ENCODE assay signal across 8 mouse cellular contexts in the genomic region with DNA sequence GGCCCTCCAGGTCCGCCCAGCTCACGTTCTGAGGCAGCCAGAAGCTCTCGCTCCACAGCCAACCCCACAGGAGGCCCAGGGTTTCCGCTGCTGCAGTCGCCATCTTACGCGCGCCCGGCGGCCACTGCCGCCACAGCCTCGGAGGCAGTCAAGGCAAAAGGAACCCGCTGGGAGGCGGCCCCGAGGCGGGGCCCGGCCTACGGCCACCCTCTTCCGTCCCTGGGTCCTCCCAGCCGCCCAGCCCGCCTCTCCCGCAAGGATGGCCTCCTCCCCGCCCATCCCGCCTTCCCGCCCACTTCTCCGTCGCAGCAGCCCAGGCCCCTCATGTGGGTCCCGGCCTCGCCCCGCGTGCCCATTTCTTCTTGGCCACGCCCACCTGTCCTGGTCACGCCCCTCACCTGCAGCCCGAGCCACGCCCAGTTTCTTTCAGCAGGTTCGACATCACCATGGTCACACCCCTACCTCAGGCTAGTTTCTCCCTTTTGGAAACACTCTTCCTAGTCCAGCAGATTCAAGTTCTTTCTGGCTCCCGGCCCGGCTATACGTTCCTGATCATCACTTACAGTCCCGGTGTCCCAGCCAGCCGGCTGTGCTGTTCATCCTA. TPM values are rescaled to one million over a fixed set of nuclear protein-coding genes. Genes with fewer than 3 reads are reported as not detected.
A peak's percentile ranks its signal among the peaks of the same experiment; 100 is the strongest.
DNase-seq lines count a peak whose midpoint lies in the region; ATAC-seq and TF ChIP-seq lines count a peak whose summit lies in the region.

No protein-coding gene starts in this region.

- H3K27me3 ChIP-seq in CH12.LX (replicated peaks) = no peaks in the 10 kb centered on the region
- no peaks in the 10 kb centered on the region for H3K27me3 ChIP-seq in forebrain, embryonic 10.5 days (ENCODE audit: poor library complexity, severe bottlenecking)
- H3K27me3 ChIP-seq in heart, embryonic 15.5 days = no peaks in the 10 kb centered on the region
- H3K27me3 ChIP-seq in liver, embryonic 13.5 days = peaks cover 4% of the 10 kb centered on the region; the same call in 1 of the 2 replicates
- H3K27me3 ChIP-seq in stomach, embryonic 14.5 days (ENCODE audit: control insufficient read depth, insufficient read depth, low read length) = no peaks in the 10 kb centered on the region

- peak overlapping the region; percentile 85; the same call in 1 of the 2 replicates for H3K4me2 ChIP-seq in CH12.LX (ENCODE audit: insufficient read depth, low read depth, poor library complexity, severe bottlenecking)
- H3K4me2 ChIP-seq in heart, embryonic 15.5 days = peak overlapping the region; percentile 91
- H3K4me2 ChIP-seq in liver, embryonic 13.5 days = peak overlapping the region; percentile 93
- peak overlapping the region; percentile 65 for H3K4me2 ChIP-seq in stomach, embryonic 14.5 days (replicated peaks; ENCODE audit: low read depth, low read length)

- TF ChIP-seq POLR2A in CH12.LX (IDR thresholded peaks at IDR 0.05; ENCODE audit: low read depth, low read length) = peak; percentile 98

- TF ChIP-seq EP300 in CH12.LX (IDR thresholded peaks at IDR 0.05; ENCODE audit: low read length) = no peak

- TF ChIP-seq CTCF in CH12.LX (conservative IDR thresholded peaks at IDR 0.05 in 1 of 2, IDR thresholded peaks at IDR 0.05 in 1 of 2; ENCODE audit: low read depth in 2 of 2, low read length in 2 of 2) = no peak

- dilution Hi-C loops in CH12.LX (cut with MboI; ENCODE audit: extremely low pct_ligation_motif_present, extremely low pct_unique_long_range_greater_than_20kb, low sequenced_read_pairs) = no loop called here

- no peak for TF ChIP-seq RAD21 in CH12.LX (IDR thresholded peaks at IDR 0.05; ENCODE audit: low read depth, low read length)

- peak overlapping the region; percentile 72 for H3K27ac ChIP-seq in CH12.LX (ENCODE audit: insufficient read depth, low read depth)
- H3K27ac ChIP-seq in forebrain, embryonic 10.5 days = peak overlapping the region; percentile 97
- peak overlapping the region; percentile 86 for H3K27ac ChIP-seq in heart, embryonic 15.5 days
- peak overlapping the region; percentile 68 for H3K27ac ChIP-seq in liver, embryonic 13.5 days
- peak overlapping the region; percentile 95 for H3K27ac ChIP-seq in stomach, embryonic 14.5 days (ENCODE audit: low read length)

- WGBS in forebrain, embryonic 10.5 days = under 1% methylated on average over 41 of the region's 41 CpGs
- under 1% methylated on average over 41 of the region's 41 CpGs for WGBS in heart, embryonic 15.5 days
- 1% methylated on average over 41 of the region's 41 CpGs for WGBS in liver, embryonic 13.5 days (ENCODE audit: insufficient replicate concordance)
- under 1% methylated on average over 41 of the region's 41 CpGs for WGBS in stomach, embryonic 14.5 days

- H3K4me1 ChIP-seq in CH12.LX (ENCODE audit: control insufficient read depth in 1 of 2, insufficient read depth in 2 of 2) = peaks cover 3 to 51% of the 10 kb centered on the region in 2 experiments; a peak in 3 of 4 replicates
- peaks cover 29% of the 10 kb centered on the region for H3K4me1 ChIP-seq in forebrain, embryonic 10.5 days
- peaks cover 12% of the 10 kb centered on the region for H3K4me1 ChIP-seq in heart, embryonic 15.5 days (replicated peaks)
- peaks cover 33% of the 10 kb centered on the region for H3K4me1 ChIP-seq in liver, embryonic 13.5 days (replicated peaks)
- H3K4me1 ChIP-seq in stomach, embryonic 14.5 days (ENCODE audit: control insufficient read depth, insufficient read depth, low read length) = peaks cover 16% of the 10 kb centered on the region

- peak overlapping the region; percentile 84 for H3K9ac ChIP-seq in CH12.LX (ENCODE audit: insufficient read depth, low read depth)
- peak overlapping the region; percentile 79 for H3K9ac ChIP-seq in heart, embryonic 15.5 days
- peak overlapping the region; percentile 73 for H3K9ac ChIP-seq in liver, embryonic 13.5 days
- peak overlapping the region; percentile 81 for H3K9ac ChIP-seq in stomach, embryonic 14.5 days (replicated peaks; ENCODE audit: low read depth, low read length)

- H3K9me3 ChIP-seq in CH12.LX (replicated peaks; ENCODE audit: low read length) = no peaks in the 10 kb centered on the region
- H3K9me3 ChIP-seq in forebrain, embryonic 10.5 days = no peaks in the 10 kb centered on the region
- H3K9me3 ChIP-seq in heart, embryonic 15.5 days (replicated peaks) = no peaks in the 10 kb centered on the region
- no peaks in the 10 kb centered on the region for H3K9me3 ChIP-seq in liver, embryonic 13.5 days (replicated peaks)
- H3K9me3 ChIP-seq in stomach, embryonic 14.5 days (ENCODE audit: control insufficient read depth, low read depth, low read length) = no peaks in the 10 kb centered on the region

- peaks cover 0 to 13% of the 10 kb centered on the region in 2 experiments for H3K36me3 ChIP-seq in CH12.LX (replicated peaks in 1 of 2; ENCODE audit: control insufficient read depth in 1 of 2, insufficient read depth in 1 of 2, low read length in 1 of 2)
- H3K36me3 ChIP-seq in forebrain, embryonic 10.5 days (replicated peaks) = 0 out of 2 replicates have a peak, but pooled peaks cover 5% of the 10 kb centered on the region
- no peaks in the 10 kb centered on the region for H3K36me3 ChIP-seq in heart, embryonic 15.5 days
- H3K36me3 ChIP-seq in liver, embryonic 13.5 days = no peaks in the 10 kb centered on the region
- no peaks in the 10 kb centered on the region for H3K36me3 ChIP-seq in stomach, embryonic 14.5 days (ENCODE audit: control insufficient read depth, insufficient read depth, low read length)

- in situ Hi-C loops in CH12.LX (cut with MboI; ENCODE audit: low pct_ligation_motif_present, low pct_unique_long_range_greater_than_20kb, low sequenced_read_pairs) = loop anchor here (5.0 kb wide), 1 partner anchor 45 kb away; the partner anchor contains the start of gene Cox14

- H3K4me3 ChIP-seq in CH12.LX (replicated peaks in 1 of 3; ENCODE audit: low read depth in 2 of 3, low read length in 2 of 3, poor library complexity in 1 of 3) = peak overlapping the region; percentile 75 to 94 (median 88)
- H3K4me3 ChIP-seq in forebrain, embryonic 10.5 days = peak overlapping the region; percentile 93
- peak overlapping the region; percentile 85 for H3K4me3 ChIP-seq in heart, embryonic 15.5 days
- H3K4me3 ChIP-seq in liver, embryonic 13.5 days (replicated peaks) = peak overlapping the region; percentile 71
- peak overlapping the region; percentile 91 for H3K4me3 ChIP-seq in stomach, embryonic 14.5 days (ENCODE audit: low read depth, low read length)

- peak; percentile 96 for DNase-seq in CH12.LX (ENCODE audit: extremely low read depth)
- peak; percentile 32 for DNase-seq in c-Kit-positive CD71-positive TER-119-negative erythroid progenitor cells, embryonic 14.5 days (ENCODE audit: low read depth)
- DNase-seq in forebrain, embryonic 10.5 days (ENCODE audit: extremely low spot score, low spot score) = peak; percentile 91
- peak; percentile 89 to 96 for DNase-seq in kidney, postnatal 25 days
- DNase-seq in liver, embryonic 13.5 days = peak; percentile 56
- peak; percentile 75 to 85 for DNase-seq in natural killer cell, adult 2 months (ENCODE audit: low spot score in 2 of 2)

- peaks cover 25% of the 10 kb centered on the region for H3K79me2 ChIP-seq in CH12.LX (replicated peaks; ENCODE audit: control insufficient read depth, extremely low read depth, insufficient read depth, poor library complexity, severe bottlenecking)

- ATAC-seq in heart, embryonic 15.5 days (replicated peaks; ENCODE audit: insufficient number of reproducible peaks, insufficient read depth, low FRiP score, low read depth) = peak; percentile 98
- peak; percentile 86 for ATAC-seq in liver, embryonic 13.5 days (ENCODE audit: low read depth)
- peak; percentile 97 for ATAC-seq in stomach, embryonic 14.5 days (ENCODE audit: insufficient number of reproducible peaks, insufficient read depth, low FRiP score, low read depth)

TF ChIP-seq in CH12.LX, 34 proteins besides CTCF, POLR2A, EP300 and RAD21 (continues in another document):
- TF ChIP-seq NELFE (IDR thresholded peaks at IDR 0.05; ENCODE audit: low read depth, low read length) (peak; percentile 96), PAX5 (IDR thresholded peaks at IDR 0.05; ENCODE audit: low read length) (no peak), JUND (conservative IDR thresholded peaks at IDR 0.05; ENCODE audit: low read depth, low read length) (no peak), UBTF (IDR thresholded peaks at IDR 0.05; ENCODE audit: low read depth, low read length) (0 out of 2 replicates have a peak, but pooled peaks have one; percentile 49), ZKSCAN1 (IDR thresholded peaks at IDR 0.05; ENCODE audit: borderline replicate concordance, low read depth, low read length) (no peak), MXI1 (IDR thresholded peaks at IDR 0.05; ENCODE audit: low read depth, low read length) (no peak; the same call in 1 of the 2 replicates), HCFC1 (IDR thresholded peaks at IDR 0.05; ENCODE audit: low read depth, low read length) (peak; percentile 55; the same call in 1 of the 2 replicates)

RNA-seq across cellular contexts. Expression of gene Cers5, which starts 0.3 kb away (rescaled TPM):
- total RNA-seq in CH12.LX (2012; rRNA removed) = 45.0 and 48.9 TPM in 2 replicates
- 140 and 149 TPM in 2 replicates for total RNA-seq in CH12.LX (2014; rRNA removed)
- 83.7 and 94.3 TPM in 2 replicates for polyA plus RNA-seq in CH12.LX (2012; ENCODE audit: insufficient read length, low read depth)
- 57.6 and 59.5 TPM in 2 replicates for polyA plus RNA-seq in forebrain, embryonic 10.5 days (2016; fragmentation: Nextera tagmentation; extraction: Ambion mirVana)
- polyA plus RNA-seq in heart, embryonic 15.5 days (2015; fragmentation: Nextera tagmentation; extraction: Ambion mirVana) = 47.6 and 51.1 TPM in 2 replicates
- polyA plus RNA-seq in liver, embryonic 13.5 days (2015; fragmentation: Nextera tagmentation; extraction: Ambion mirVana) = 11.2 and 11.7 TPM in 2 replicates
- polyA plus RNA-seq in stomach, embryonic 14.5 days (2014; fragmentation: Nextera tagmentation; extraction: Ambion mirVana) = 77.0 and 78.7 TPM in 2 replicates

RNA-seq across cellular contexts. Expression of gene Cox14, which starts 47.0 kb away (rescaled TPM):
- total RNA-seq in CH12.LX (2012; rRNA removed) (112 and 140 TPM in 2 replicates), CH12.LX (2014; rRNA removed) (98.8 and 106 TPM in 2 replicates)
- polyA plus RNA-seq in CH12.LX (2012; ENCODE audit: insufficient read length, low read depth) = 119 and 140 TPM in 2 replicates
- 140 and 146 TPM in 2 replicates for polyA plus RNA-seq in forebrain, embryonic 10.5 days (2016; fragmentation: Nextera tagmentation; extraction: Ambion mirVana)
- polyA plus RNA-seq in heart, embryonic 15.5 days (2015; fragmentation: Nextera tagmentation; extraction: Ambion mirVana) = 185 and 187 TPM in 2 replicates
- polyA plus RNA-seq in liver, embryonic 13.5 days (2015; fragmentation: Nextera tagmentation; extraction: Ambion mirVana) = 71.6 and 80.5 TPM in 2 replicates
- 181 and 193 TPM in 2 replicates for polyA plus RNA-seq in stomach, embryonic 14.5 days (2014; fragmentation: Nextera tagmentation; extraction: Ambion mirVana)

RNA-seq across cellular contexts. Expression of gene Gpd1, which starts 55.1 kb away (rescaled TPM):
- total RNA-seq in CH12.LX (2012; rRNA removed) = 0.17 and 0.25 TPM in 2 replicates
- total RNA-seq in CH12.LX (2014; rRNA removed) = 0.12 and 0.24 TPM in 2 replicates
- 0.26 and 0.56 TPM in 2 replicates for polyA plus RNA-seq in CH12.LX (2012; ENCODE audit: insufficient read length, low read depth)
- 0.38 and 0.54 TPM in 2 replicates for polyA plus RNA-seq in forebrain, embryonic 10.5 days (2016; fragmentation: Nextera tagmentation; extraction: Ambion mirVana)
- 1.6 and 2.2 TPM in 2 replicates for polyA plus RNA-seq in heart, embryonic 15.5 days (2015; fragmentation: Nextera tagmentation; extraction: Ambion mirVana)
- polyA plus RNA-seq in liver, embryonic 13.5 days (2015; fragmentation: Nextera tagmentation; extraction: Ambion mirVana) = 11.5 and 13.9 TPM in 2 replicates
- 0.20 and 0.21 TPM in 2 replicates for polyA plus RNA-seq in stomach, embryonic 14.5 days (2014; fragmentation: Nextera tagmentation; extraction: Ambion mirVana)

Comparison
In these comparisons a context has a peak if more than half of its experiments do, and no peak if none do; other contexts are left out.
1. Peak in every context shown above with its lines: DNase-seq, ATAC-seq, H3K4me3 ChIP-seq and H3K27ac ChIP-seq.
2. DNase-seq: peak in every context shown above with its lines; median percentile 96 in CH12.LX; 92 in kidney, postnatal 25 days; 91 in forebrain, embryonic 10.5 days; 80 in natural killer cell, adult 2 months; 56 in liver, embryonic 13.5 days; 32 in c-Kit-positive CD71-positive TER-119-negative erythroid progenitor cells, embryonic 14.5 days.